Mouse (Mus musculus) Muller cell, postnatal 12 days (primary cell): Measurements from ENCODE around the gene Ablim1.

Experiments used
- DNase-seq: peaks from one replicate; pipeline ENCODE4 v3.0.0-alpha.2; 2015; ENCODE audit errors: inconsistent ontology term

Gene Ablim1

GRCm38 (mm10) chr19:57343860-57344259 is 29.1 kb upstream of the Ablim1 start:
- no peak for DNase-seq

DNA sequence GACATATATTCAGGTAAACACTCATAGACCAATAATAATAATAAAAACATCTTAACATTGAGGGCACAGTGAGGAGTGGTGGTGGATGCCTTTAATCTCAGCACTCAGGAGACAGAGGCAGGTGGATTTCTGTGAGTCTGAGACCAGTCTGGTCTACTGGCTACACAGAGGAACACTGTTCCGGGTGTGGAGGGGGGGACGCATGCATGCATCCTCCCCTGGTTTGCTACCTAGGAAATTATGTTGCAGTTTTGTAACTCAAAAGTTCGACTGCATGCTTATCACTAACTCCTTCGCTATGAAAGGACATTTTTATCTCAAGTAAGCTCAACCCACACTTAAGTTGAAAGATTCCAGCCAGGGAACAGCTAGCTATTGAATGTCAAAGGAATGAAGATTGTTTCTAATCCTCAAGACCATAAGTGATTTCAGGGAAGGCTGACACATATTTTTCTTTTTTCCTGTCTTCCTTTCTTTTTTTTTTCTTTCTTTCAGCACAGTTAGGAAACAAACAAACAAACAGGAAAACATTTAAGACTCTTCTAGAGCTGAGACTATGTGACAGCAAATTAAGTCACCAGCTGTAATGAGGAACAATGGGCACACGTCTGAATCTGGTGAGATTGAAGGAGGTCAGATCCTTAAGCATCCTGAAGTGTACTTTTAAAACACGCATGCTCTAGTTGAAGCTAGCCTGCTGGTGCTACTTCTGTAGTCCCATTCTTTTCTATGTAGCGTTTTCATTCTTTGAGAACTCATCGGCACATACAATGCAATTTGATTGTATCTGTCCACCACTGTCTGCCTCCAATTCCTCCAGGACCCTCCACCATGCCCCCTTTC is 26.4 kb upstream of the Ablim1 start:
- no peak for DNase-seq

DNA sequence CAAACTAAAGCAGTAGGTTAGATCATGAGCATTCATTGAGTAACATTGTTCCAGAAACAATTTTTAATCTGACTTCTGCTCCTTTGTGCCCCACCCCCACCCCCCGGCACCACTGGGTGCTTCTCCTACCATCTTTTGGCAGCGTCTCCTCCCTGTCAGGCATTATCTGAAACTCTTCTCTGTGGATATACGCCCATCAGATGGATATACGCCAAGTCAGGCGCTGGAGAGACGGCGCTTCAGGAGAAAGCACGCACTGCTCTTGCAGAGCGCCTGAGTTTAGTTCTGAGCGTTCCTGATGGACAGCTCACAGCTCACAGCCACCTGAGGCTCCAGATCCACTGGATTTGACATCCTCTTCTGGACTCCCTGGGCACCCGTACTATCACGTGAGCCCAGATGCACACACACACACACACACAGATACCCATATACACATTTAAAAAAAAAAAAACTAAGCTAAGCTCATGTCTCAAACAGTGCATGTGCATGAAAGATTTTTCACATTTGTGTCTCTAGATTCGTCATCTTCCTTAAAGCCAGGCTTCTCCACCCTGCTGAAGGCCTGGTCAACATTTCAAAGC is 24.7 kb upstream of the Ablim1 start:
- no peak for DNase-seq

DNA sequence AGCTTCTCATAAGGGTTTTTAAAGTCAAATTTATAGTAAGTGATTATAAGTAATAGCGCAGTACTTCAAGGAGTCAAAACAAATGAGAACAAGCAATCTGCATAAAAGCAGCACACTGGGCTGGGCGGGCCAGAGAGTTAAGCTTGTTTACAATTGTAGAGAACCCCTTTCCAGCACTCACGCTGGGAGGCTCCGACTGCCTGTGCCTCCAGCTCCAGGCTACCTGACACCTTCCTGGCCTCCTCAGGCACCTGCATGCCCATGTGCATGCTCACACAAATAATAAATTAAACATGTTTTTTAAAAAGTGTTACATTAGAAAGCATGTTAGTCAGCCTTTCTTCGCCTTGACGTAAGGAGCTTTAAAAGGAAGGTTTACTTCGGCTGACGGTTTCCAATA is 20.4 kb upstream of the Ablim1 start:
- DNase-seq, result no peak

DNA sequence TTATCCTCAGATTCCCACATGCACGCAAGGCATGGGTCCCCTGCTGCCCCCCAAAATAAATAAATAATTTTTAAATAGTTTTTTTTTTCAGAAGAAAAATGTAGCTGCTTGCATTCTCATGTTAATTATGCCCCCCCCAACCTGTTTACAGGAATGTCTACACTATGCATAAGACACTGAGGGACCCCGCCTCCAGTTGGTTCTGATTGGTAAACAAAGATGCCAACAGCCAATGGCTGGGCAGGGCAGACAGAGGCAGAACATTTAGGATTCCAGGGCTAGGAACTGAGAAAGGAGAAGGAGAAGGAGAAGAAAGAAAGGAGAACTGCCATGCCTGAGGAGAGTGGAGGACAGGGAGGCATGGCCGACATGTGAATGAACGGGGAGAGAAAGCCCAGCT is 18.6 kb upstream of the Ablim1 start:
- no peak for DNase-seq

DNA sequence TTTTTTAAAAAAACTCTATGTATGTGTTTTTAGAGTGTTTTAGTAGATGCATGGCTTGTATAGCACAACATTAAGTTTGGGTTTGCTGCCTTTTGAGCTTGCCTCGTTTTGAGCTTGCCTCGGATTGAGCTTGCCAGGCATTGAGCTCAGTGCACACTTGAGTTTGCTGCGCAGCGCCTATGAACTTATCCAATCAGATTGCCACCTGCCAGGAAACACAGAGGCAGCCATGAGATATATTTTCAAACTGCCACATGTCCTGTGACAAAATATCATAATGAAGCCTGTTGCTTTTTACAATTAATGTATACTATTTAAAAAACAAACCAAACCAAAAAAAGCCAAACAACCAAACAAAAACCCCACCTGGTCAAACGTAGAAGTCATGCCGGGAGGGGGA is 16.5 kb upstream of the Ablim1 start:
- DNase-seq, result no peak

DNA sequence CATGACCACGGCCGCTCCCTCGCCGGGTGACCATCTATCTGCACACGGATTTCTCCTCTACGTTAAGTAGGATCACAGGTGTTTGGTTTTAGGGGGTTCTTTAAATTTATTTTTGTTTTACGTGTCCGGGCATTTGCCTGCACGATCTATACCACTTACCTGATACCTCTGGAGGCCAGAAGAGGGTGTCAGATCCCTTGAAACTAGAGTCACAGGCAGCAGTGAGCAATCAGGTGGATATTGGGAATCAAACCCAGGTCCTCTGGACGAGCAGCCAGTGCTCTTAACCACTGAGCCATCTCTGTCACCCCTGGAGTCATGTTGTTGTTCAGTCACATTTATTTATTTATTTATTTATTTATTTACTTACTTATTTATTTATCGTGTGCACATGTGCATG is 15.6 kb upstream of the Ablim1 start:
- no peak for DNase-seq

DNA sequence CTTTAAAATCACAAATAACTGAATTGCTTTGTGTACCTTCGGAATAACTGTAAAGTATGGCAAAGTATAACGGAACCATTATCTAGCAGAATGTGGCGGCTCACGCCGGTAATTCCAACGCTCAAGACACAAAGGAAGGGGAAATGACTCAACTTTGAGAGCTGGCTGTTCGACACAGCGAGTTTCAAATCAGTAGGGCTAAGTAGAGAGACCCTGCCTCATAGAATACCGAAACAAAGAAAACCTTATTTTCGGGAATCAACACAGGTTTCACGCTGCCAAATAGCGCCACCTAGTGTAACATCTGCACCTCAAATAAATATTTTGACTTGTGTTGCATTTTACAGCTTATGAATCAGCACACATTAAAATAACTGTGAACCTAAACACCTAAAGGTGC is 14.1 kb upstream of the Ablim1 start:
- DNase-seq, result peak; percentile 44

- no peak for DNase-seq
These were observed 13.6 kb upstream of the Ablim1 start for GRCm38 (mm10) chr19:57328269-57328668.

- no peak for DNase-seq
These were observed 13.0 kb upstream of the Ablim1 start for GRCm38 (mm10) chr19:57327679-57328078.

GRCm38 (mm10) chr19:57325748-57326300 is 11.1 kb upstream of the Ablim1 start:
- DNase-seq, result peak; percentile 26

- no peak for DNase-seq
These were observed 8.4 kb upstream of the Ablim1 start for GRCm38 (mm10) chr19:57323087-57323486.

DNA sequence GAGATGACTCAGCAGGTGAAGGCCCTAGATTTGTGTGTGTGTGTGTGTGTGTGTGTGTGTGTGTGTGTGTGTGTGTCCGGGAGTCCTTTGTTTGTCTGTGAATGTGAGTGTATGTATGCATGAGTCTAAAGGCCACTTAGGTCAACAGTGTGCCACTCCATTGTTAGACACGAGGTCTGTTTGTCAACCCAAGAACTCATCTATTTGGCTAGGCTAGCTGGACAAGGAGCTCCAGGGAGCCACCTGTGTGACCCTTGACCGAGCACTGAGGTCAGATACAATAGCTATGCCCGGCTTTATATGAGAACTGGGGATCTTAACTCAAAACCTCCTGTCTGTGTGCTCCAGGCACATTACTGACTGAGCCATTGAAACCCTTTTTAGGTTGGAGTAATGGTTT is 7.8 kb upstream of the Ablim1 start:
- no peak for DNase-seq

- no peak for DNase-seq
These were observed 7.1 kb upstream of the Ablim1 start for GRCm38 (mm10) chr19:57321839-57322238.

GRCm38 (mm10) chr19:57320656-57321382 is 6.1 kb upstream of the Ablim1 start:
- DNase-seq, result no peak

- no peak for DNase-seq
These were observed 1.9 kb upstream of the Ablim1 start for GRCm38 (mm10) chr19:57316597-57316996.

DNA sequence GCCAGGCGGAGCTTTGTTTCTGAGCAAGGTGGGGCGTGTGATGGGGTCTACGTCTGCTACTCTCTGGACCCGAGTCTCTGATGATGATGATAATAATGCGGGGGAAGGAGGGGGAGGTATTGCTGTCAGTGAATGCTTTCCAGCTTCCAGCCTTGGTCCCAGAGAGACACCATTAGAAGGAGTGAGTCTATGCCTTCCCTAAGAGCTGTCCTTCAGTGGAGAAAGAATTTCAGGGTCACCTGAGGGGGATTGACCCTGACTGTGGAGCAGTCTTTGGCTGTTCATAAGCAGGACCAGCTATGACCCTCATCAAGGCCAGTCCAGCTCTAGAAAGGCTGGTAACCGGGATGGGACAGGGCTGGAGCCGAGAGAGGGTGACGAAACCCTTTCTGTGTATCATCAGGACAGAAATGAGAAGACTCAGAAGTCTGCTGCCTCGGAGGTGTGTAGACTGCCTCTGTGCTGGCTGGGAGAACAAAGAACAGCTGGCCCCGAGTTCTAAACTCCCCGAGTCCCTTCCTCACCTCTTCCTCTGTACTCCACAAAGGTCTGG is 370 bp upstream of the Ablim1 start:
- no peak for DNase-seq

GRCm38 (mm10) chr19:57313891-57314345 is 801 bp downstream of the Ablim1 start:
- DNase-seq, result peak; percentile 32

DNA sequence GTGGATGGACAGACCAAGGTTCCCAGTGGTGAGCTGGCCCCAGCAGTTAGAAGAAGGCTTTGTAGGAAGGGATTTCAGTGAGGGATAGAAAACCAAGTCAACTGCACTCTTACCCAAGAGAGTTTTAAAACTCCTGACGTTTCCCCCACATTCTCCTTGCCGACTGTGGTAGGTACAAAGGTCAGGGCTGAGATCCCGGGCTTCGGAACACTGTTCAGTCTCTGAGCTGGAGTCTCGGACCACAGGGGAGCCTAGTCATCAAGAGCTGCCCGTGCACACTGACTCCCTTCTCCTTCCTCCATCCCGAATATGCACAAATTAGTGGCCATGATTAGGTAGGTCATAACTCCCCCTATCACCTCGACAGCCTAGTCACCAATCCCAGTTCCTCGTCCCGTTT is 1.5 kb downstream of the Ablim1 start:
- DNase-seq, result no peak

- DNase-seq, result no peak
These were observed 4.7 kb downstream of the Ablim1 start for GRCm38 (mm10) chr19:57309980-57310379.

- no peak for DNase-seq
These were observed 8.1 kb downstream of the Ablim1 start for GRCm38 (mm10) chr19:57306601-57307000.

DNA sequence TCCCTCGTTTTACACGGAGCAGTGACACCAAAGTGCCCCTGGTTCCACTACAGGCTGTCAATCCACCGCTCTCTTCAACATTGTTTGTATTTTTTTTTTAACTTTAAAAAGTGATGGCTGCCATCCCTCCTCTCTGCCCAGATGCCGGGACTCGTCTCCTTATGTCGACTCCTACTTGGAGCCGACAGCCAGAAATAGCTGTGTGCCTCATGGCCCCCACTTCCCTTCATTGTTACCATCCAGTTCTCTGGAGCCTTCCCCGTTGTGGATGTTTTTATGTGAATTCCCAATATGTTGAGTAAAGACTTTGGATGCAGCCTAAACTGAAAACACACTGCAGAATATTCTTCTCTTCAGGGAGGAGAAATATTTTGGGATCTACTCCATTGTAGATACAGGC is 8.7 kb downstream of the Ablim1 start:
- no peak for DNase-seq
